Mouse (Mus musculus) testis, adult 10 weeks (tissue): ENCODE data around the gene Esyt1. TPM values are rescaled to one million over a fixed set of nuclear protein-coding genes. Genes with fewer than 3 reads are reported as not detected.

Experiments
- polyA plus RNA-seq: library from polyadenylated mRNA; stranded (reverse); fragments of 350-450 nt; fragmentation: Illumina TruSeq; extraction: RNeasy Lipid Tissue Mini Kit (QIAGEN cat#74804); gene quantifications from one replicate; pipeline ENCODE4 v1.2.3, GENCODE M21; 2014; ENCODE audit warnings: low read depth, low replicate concordance

The Esyt1 gene
- polyA plus RNA-seq = 0.36 TPM

DNA sequence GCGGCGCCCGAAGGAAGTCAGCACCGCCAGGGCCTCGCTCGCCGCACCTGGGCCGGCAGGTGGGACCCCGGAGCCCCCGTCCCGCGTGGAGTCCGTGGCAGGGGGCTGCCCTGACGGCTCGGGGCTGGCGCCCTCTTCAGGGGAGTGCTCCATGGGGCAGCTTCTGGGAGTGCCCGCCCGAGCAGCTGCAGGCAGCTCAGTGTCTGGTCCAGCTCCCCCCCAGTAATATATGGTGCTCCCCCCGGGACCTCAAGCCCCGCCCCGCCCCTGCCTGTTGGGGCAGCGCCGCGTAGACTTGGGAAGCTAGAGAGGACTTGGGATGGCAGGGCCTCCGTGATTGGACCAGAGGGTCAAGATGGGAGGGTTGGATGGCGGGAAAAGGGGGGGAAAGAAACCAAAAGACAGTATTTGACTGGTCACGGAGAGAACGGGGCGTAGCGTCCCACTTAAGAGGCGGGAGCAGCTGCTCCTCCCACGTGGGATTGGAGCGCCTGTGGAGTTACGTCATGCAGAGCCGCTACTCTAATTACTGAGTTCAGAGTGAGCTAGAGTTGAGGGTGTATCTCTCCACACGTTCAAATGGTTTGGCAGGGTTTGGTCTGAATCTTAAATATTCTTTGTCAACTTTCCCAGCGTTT, at the start of gene Esyt1:
Gene Esyt1 (minus strand): TSS at position 201 of the 638 bp plus-strand sequence.

DNA sequence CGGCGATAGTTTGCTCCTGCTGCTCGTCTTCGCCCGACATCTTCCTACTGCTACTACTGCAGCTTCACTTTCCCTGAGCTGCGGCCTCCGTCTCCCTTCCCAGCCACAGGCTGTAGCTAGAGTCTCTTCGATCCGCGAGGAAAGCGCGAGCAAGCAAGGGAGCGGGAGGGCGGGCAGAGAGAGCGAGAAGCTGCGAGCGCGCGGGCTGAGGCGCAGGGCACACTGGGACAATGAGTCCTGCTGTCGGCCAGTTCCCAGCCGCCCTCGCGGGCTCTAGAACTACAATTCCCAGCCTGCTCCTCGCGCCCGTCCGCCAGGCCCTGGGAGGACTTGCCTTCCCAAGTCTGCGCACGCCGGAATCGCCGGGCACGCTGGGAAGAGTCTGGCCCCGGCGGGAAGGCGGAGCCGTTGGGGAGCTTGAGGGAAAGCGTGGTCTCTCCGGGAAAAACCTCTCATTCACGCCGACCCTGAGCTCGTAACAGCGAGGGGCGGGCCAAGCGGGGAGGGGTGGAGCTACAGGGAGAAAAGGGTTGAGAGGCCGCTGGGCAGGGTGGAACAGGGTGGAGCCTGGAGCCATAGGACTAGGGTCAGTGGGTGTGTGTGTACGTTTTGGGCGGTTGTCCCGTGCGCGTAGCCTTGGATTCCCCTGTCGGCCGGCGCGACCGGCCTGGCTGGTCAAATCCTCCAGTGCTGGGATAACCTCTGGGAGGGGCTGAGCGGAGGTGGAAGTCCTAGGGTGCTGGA, 40.3 kb upstream of the Esyt1 start, which contains the start of gene Pa2g4:
Gene Pa2g4 (minus strand): TSS at position 200 of the 744 bp plus-strand sequence.

DNA sequence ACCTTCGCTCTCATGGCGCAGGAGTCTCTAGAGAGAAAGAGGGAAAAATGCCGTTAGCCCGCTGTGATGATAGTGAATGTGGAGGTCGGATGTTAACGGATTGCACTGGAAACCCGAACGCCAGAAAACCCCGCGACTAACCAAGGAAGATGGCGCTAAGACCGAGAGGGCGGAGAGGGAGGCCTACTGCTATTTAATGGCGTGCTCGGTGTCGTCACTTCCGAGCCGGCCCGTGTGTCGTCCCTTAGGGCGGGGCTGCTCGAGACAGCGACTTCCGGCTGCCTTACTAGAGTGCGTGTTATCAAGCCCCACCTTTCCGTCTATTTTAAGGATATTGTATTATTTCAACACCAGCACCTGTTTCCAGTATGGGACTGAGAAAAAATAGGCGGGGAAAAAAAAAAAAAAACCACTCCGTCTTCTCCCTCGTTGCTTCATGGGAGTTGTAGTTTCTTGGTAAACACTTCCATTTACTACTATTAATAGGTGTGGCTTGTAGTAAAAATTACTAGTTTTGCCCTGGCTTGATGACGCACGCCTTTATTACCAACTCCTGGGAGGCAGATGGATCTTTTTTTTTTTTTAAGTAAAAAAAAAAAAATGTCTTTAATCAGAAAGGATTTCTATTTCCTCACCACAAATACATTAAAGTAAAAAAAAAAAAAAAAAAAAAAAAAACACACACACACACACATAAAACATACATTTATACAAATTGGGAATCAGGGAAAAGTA, 23.4 kb upstream of the Esyt1 start, which contains the start of gene Rpl41:
Gene Rpl41 (minus strand): TSS at position 359 of the 735 bp plus-strand sequence.

DNA sequence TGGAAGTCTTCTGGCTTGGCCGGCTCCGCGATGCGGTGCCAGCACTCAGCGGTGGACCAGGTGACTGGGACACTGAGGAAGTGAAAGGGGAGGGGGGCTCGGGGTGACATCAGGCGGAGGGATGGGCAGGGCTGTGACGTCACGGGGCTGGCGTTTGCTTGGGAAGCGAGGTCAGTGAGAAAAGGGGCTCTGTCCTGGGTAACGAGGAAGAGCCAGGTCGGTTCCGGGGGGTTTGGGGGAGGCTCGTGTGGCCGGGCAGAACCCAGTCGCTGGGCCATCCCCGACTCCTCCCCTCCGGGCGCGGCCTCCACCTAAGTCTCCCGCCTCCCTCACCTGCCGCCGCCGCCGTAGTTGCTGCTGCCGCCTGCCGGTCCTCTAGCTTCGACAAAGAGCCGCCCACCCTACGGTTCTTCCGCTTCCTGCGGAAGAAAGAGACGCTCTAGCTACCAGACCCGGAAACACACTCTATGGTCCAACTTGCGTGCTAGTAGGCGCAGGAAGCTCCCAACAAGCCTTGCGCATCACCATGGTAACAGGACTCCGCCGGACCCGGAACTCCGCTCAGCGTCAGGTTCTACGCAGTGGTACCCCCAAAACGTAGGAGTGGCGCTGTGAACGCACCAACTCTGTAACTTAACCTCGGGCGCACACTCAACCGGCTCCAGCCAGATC, 21.8 kb upstream of the Esyt1 start, which contains the start of gene Zc3h10:
Gene Zc3h10 (minus strand): TSS at position 414 of the 672 bp plus-strand sequence.

DNA sequence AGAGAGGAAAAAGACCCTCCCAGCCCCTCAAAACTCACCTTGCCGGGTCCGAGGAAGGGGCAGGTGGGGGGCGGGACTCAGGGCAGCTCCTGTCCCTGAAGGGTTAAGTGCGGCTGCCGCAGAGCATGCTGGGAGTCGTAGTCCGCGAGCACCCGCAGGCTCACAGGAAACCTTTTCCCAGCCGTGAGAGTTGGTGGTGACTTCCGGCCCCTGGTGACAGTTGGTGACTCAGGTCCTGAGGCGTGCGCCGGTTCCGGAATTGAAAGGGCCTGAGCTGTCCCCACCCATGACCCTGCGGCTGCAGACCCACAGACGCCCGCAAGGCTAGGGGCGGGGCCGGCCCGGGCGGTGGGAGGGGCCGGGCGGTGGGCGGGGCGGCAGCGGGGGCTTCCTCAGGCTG, 27.1 kb downstream of the Esyt1 start, which contains the start of gene Myl6b:
Gene Myl6b (minus strand): TSS at position 96 of the 400 bp plus-strand sequence.

DNA sequence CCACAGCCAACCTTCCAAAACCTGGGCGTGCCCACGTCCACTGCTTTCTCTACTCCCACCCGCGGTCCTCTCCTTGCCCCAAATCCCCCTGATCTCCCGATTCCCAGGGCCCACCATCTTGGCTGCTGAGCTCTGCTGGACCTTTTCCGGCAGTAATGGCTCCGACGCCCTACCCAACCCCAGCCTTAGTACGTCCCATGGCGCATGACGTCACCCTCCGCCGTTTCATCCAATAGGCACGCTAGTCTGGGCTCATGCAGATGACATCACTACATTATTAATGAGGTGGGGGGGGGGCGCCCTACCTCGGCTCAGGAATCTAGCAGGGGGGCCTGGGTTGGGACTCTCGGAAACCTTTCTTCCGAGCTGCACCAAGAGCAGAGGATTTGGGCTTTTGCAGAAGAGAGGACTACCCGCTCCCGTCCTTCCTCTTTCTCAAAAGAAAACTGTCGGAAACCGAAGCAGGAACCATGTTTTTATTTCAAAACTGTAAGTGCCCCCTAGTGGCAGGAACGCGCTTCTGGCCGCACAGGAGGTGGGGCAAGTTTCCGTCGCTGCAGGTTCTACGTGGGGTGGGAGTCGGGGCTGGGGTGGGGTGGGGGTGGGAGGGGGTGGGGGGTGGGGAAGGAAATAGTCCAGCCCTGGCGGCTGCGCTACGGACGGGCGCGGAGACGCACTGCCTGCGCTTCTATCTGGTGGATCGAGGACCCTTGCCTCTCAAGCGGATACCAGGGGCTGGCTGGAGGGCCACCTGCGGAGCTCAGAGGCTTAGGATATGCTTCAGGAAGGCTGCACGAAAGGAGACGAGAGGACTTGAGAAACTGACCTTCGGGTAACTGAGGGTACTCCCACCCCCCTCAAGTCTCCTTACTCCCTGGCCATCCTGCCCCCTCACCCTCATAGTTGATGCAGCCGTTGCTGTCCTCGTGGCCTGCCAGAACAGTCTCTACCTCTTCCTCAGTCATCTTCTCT, 31.7 kb downstream of the Esyt1 start, which contains the start of gene Myl6:
Gene Myl6 (minus strand): TSS at position 451 of the 972 bp plus-strand sequence.

Other genes with a start within 250 kb of the Esyt1 start
- gene Il23a, start 227.1 kb downstream of the Esyt1 start, polyA plus RNA-seq = 0.36 TPM
- gene Pan2, start 222.5 kb downstream of the Esyt1 start, polyA plus RNA-seq = 10.8 TPM
- 7.6 TPM for gene Cnpy2, start 203.4 kb downstream of the Esyt1 start, polyA plus RNA-seq
- gene Cs, start 188.1 kb downstream of the Esyt1 start, polyA plus RNA-seq = 25.2 TPM
- gene Coq10a, start 156.9 kb downstream of the Esyt1 start, polyA plus RNA-seq = 4.6 TPM
- gene Ankrd52, start 148.8 kb downstream of the Esyt1 start, polyA plus RNA-seq = 2.2 TPM
- gene Slc39a5, start 124.6 kb downstream of the Esyt1 start, polyA plus RNA-seq = not detected
- 9.7 TPM for gene Nabp2, start 114.4 kb downstream of the Esyt1 start, polyA plus RNA-seq
- gene Rnf41, start 114.2 kb downstream of the Esyt1 start, polyA plus RNA-seq = 9.4 TPM
- 96.4 TPM for gene Smarcc2, start 66.6 kb downstream of the Esyt1 start, polyA plus RNA-seq
- 20.5 TPM for gene Myl6, start 31.7 kb downstream of the Esyt1 start, polyA plus RNA-seq
- 0.71 TPM for gene Myl6b, start 27.2 kb downstream of the Esyt1 start, polyA plus RNA-seq
- gene Zc3h10, start 21.9 kb upstream of the Esyt1 start, polyA plus RNA-seq = 3.2 TPM
- 21.9 TPM for gene Rpl41, start 23.4 kb upstream of the Esyt1 start, polyA plus RNA-seq
- 83.5 TPM for gene Pa2g4, start 40.1 kb upstream of the Esyt1 start, polyA plus RNA-seq
- gene Erbb3, start 63.8 kb upstream of the Esyt1 start, polyA plus RNA-seq = 0.55 TPM
- gene Rps26, start 100.9 kb upstream of the Esyt1 start, polyA plus RNA-seq = 5.4 TPM
- 0.34 TPM for gene Ikzf4, start 120.1 kb upstream of the Esyt1 start, polyA plus RNA-seq
- gene Suox, start 148.2 kb upstream of the Esyt1 start, polyA plus RNA-seq = 3.7 TPM
- gene Rab5b, start 170.4 kb upstream of the Esyt1 start, polyA plus RNA-seq = 36.2 TPM
- 1.1 TPM for gene Pmel, start 178.3 kb upstream of the Esyt1 start, polyA plus RNA-seq
- 48.1 TPM for gene Cdk2, start 179.2 kb upstream of the Esyt1 start, polyA plus RNA-seq
- 70.4 TPM for gene Dgka, start 219.0 kb upstream of the Esyt1 start, polyA plus RNA-seq
- gene Pym1, start 222.0 kb upstream of the Esyt1 start, polyA plus RNA-seq = 2.4 TPM